Mouse (Mus musculus): ENCODE results near the gene Nxpe4. TPM values are rescaled to one million over a fixed set of nuclear protein-coding genes. Genes with fewer than 3 reads are reported as not detected.

Nxpe4 gene
- polyA plus RNA-seq, 1 experiment from 2014 or later: 7.8 TPM

DNA sequence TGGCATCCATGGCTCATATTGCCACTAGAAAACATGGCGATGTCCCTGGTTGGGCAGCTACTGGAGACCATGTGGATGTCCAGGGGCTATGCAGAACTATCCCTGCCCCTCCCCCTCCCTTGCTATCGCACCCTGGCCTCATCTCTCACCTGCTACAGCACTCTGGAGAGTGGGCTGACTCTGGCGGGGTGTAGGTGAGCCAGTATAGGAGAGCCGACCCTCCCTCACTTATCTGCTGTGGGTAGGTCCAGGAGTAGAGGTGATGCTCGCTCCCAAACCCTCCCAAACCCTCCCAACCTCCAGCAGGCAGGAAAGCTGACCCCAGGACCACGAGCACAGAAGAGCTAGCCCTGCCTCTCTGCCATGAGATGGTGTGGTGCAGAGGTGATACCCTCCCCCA lies 27.0 kb downstream of the Nxpe4 start:
- Histone ChIP-seq H3K4me3 (replicated peaks) (no peak overlapping the region), H3K9ac (no peak overlapping the region), H3K9me3 (replicated peaks) (no peaks in the 10 kb centered on the region), H3K4me1 (replicated peaks) (no peaks in the 10 kb centered on the region), H3K27me3 (no peaks in the 10 kb centered on the region), H3K36me3 (replicated peaks) (no peaks in the 10 kb centered on the region), H3K27ac (replicated peaks) (no peak overlapping the region), H3K4me2 (no peak overlapping the region)
- ATAC-seq (ENCODE audit: insufficient read depth): no peak
- 50% methylated on average over 6 of the region's 6 CpGs for WGBS (ENCODE audit: insufficient replicate concordance)

GRCm38 (mm10) chr9:48197458-48197884 lies 35.6 kb downstream of the Nxpe4 start:
- no peaks in the 10 kb centered on the region for H3K9me3 ChIP-seq (replicated peaks)
- H3K4me3 ChIP-seq (replicated peaks): no peak overlapping the region
- H3K4me2 ChIP-seq: no peak overlapping the region
- no peak for ATAC-seq (ENCODE audit: insufficient read depth)
- WGBS (ENCODE audit: insufficient replicate concordance): 59% methylated on average over 12 of the region's 12 CpGs
- H3K36me3 ChIP-seq (replicated peaks): no peaks in the 10 kb centered on the region
- H3K27ac ChIP-seq (replicated peaks): no peak overlapping the region
- H3K9ac ChIP-seq: no peak overlapping the region
- no peaks in the 10 kb centered on the region for H3K27me3 ChIP-seq
- H3K4me1 ChIP-seq (replicated peaks): no peaks in the 10 kb centered on the region

DNA sequence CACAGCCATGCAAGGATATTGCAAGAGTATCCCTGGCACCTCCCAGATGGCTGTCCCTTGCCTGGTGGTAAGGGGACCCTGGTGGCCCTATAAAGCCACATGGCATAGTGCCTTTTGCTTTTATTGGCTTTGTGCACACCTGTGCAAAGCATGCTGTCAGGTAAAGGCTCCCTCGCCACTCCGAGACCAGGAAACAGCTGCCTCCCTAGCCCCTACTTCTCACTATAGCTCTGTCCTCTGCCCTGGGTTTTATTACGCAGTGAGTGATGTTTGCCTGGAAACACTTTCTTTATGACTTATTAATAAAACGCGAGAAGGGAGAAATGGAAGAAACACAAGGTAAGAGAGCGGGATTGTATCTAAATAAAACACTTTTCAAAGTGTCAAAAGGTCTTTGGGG lies 49.1 kb downstream of the Nxpe4 start:
- ATAC-seq (ENCODE audit: insufficient read depth): no peak
- Histone ChIP-seq H3K36me3 (replicated peaks) (no peaks in the 10 kb centered on the region), H3K4me1 (replicated peaks) (no peaks in the 10 kb centered on the region), H3K27me3 (no peaks in the 10 kb centered on the region), H3K9ac (no peak overlapping the region), H3K27ac (replicated peaks) (no peak overlapping the region), H3K9me3 (replicated peaks) (no peaks in the 10 kb centered on the region), H3K4me2 (no peak overlapping the region), H3K4me3 (replicated peaks) (no peak overlapping the region)
- WGBS (ENCODE audit: insufficient replicate concordance): 75% methylated on average over 6 of the region's 6 CpGs

GRCm38 (mm10) chr9:48211912-48212311 lies 50.1 kb downstream of the Nxpe4 start:
- no peak for ATAC-seq (ENCODE audit: insufficient read depth)

GRCm38 (mm10) chr9:48214751-48215150 lies 52.9 kb downstream of the Nxpe4 start:
- no peak overlapping the region for H3K4me2 ChIP-seq
- H3K27ac ChIP-seq (replicated peaks): no peak overlapping the region
- H3K36me3 ChIP-seq (replicated peaks): no peaks in the 10 kb centered on the region
- H3K4me1 ChIP-seq (replicated peaks): no peaks in the 10 kb centered on the region
- no peak overlapping the region for H3K4me3 ChIP-seq (replicated peaks)
- WGBS (ENCODE audit: insufficient replicate concordance): 68% methylated on average over 9 of the region's 9 CpGs
- H3K9me3 ChIP-seq (replicated peaks): no peaks in the 10 kb centered on the region
- no peak for ATAC-seq (ENCODE audit: insufficient read depth)
- no peak overlapping the region for H3K9ac ChIP-seq
- H3K27me3 ChIP-seq: no peaks in the 10 kb centered on the region

More at GRCm38 (mm10) chr9:48211912-48212311, 50.1 kb downstream of the Nxpe4 start:
- no peaks in the 10 kb centered on the region for H3K27me3 ChIP-seq
- H3K9me3 ChIP-seq (replicated peaks): no peaks in the 10 kb centered on the region
- no peaks in the 10 kb centered on the region for H3K4me1 ChIP-seq (replicated peaks)
- H3K9ac ChIP-seq: no peak overlapping the region
- H3K27ac ChIP-seq (replicated peaks): no peak overlapping the region
- no peaks in the 10 kb centered on the region for H3K36me3 ChIP-seq (replicated peaks)
- no peak overlapping the region for H3K4me2 ChIP-seq
- no peak overlapping the region for H3K4me3 ChIP-seq (replicated peaks)
- 70% methylated on average over 5 of the region's 5 CpGs for WGBS (ENCODE audit: insufficient replicate concordance)

- H3K9me3 ChIP-seq (replicated peaks): no peaks in the 10 kb centered on the region
- H3K9ac ChIP-seq: no peak overlapping the region
- H3K27me3 ChIP-seq: no peaks in the 10 kb centered on the region
- H3K36me3 ChIP-seq (replicated peaks): no peaks in the 10 kb centered on the region
- ATAC-seq (ENCODE audit: insufficient read depth): no peak
- no peak overlapping the region for H3K4me2 ChIP-seq
- no peak overlapping the region for H3K4me3 ChIP-seq (replicated peaks)
- no peak overlapping the region for H3K27ac ChIP-seq (replicated peaks)
- WGBS (ENCODE audit: insufficient replicate concordance): 69% methylated on average over 13 of the region's 13 CpGs
- no peaks in the 10 kb centered on the region for H3K4me1 ChIP-seq (replicated peaks)
Observed at GRCm38 (mm10) chr9:48216091-48217001, 54.5 kb downstream of the Nxpe4 start.

- Histone ChIP-seq H3K27me3 (no peaks in the 10 kb centered on the region), H3K4me3 (replicated peaks) (no peak overlapping the region), H3K36me3 (replicated peaks) (no peaks in the 10 kb centered on the region), H3K4me1 (replicated peaks) (no peaks in the 10 kb centered on the region), H3K9me3 (replicated peaks) (no peaks in the 10 kb centered on the region), H3K9ac (no peak overlapping the region), H3K27ac (replicated peaks) (no peak overlapping the region), H3K4me2 (no peak overlapping the region)
- no peak for ATAC-seq (ENCODE audit: insufficient read depth)
- WGBS (ENCODE audit: insufficient replicate concordance): 56% methylated on average over 3 of the region's 3 CpGs
Observed at GRCm38 (mm10) chr9:48230706-48231105, 68.9 kb downstream of the Nxpe4 start.

- H3K36me3 ChIP-seq (replicated peaks): no peaks in the 10 kb centered on the region
- H3K9ac ChIP-seq: no peak overlapping the region
- H3K27ac ChIP-seq (replicated peaks): no peak overlapping the region
- H3K4me2 ChIP-seq: no peak overlapping the region
- no peak for ATAC-seq (ENCODE audit: insufficient read depth)
- H3K9me3 ChIP-seq (replicated peaks): no peaks in the 10 kb centered on the region
- H3K27me3 ChIP-seq: peaks cover 4% of the 10 kb centered on the region; the same call in 1 of the 2 replicates
- WGBS (ENCODE audit: insufficient replicate concordance): 43% methylated on average over 6 of the region's 6 CpGs
- H3K4me1 ChIP-seq (replicated peaks): no peaks in the 10 kb centered on the region
- H3K4me3 ChIP-seq (replicated peaks): no peak overlapping the region
Observed at GRCm38 (mm10) chr9:48236455-48236854, 74.6 kb downstream of the Nxpe4 start.

DNA sequence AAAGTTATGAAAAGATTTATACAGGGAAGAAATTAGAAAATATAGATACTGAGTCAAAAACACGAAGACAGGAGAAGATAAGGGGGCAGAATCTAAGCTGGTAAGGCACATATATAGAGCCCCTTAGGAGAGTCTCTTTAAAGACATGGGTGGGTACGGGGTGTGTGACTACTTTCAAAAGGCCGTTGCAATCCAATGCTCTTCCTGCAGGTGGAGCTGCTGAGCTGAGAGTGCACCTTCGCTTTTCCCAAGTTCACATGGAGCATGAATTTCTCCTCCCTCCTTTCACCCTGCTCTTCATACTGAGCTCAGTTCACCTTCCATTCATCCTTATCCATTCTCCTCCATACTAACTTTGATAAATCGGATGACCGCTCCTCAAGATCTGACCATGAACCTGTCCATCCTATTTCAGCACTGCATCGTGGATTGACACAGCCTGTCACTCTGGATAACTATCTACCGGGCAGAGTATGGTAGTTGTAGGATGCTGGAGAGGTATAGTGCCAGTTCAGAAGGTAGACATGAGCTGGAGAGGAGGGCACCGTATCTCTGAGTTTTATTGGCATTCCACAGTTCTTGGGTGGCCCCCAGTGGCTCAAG lies 76.4 kb downstream of the Nxpe4 start:
- H3K27me3 ChIP-seq: peaks cover 4% of the 10 kb centered on the region; the same call in 1 of the 2 replicates
- H3K27ac ChIP-seq (replicated peaks): no peak overlapping the region
- H3K4me2 ChIP-seq: no peak overlapping the region
- no peak overlapping the region for H3K4me3 ChIP-seq (replicated peaks)
- 61% methylated on average over 9 of the region's 9 CpGs for WGBS (ENCODE audit: insufficient replicate concordance)
- H3K9me3 ChIP-seq (replicated peaks): no peaks in the 10 kb centered on the region
- no peaks in the 10 kb centered on the region for H3K36me3 ChIP-seq (replicated peaks)
- no peaks in the 10 kb centered on the region for H3K4me1 ChIP-seq (replicated peaks)
- H3K9ac ChIP-seq: no peak overlapping the region
- ATAC-seq (ENCODE audit: insufficient read depth): no peak

DNA sequence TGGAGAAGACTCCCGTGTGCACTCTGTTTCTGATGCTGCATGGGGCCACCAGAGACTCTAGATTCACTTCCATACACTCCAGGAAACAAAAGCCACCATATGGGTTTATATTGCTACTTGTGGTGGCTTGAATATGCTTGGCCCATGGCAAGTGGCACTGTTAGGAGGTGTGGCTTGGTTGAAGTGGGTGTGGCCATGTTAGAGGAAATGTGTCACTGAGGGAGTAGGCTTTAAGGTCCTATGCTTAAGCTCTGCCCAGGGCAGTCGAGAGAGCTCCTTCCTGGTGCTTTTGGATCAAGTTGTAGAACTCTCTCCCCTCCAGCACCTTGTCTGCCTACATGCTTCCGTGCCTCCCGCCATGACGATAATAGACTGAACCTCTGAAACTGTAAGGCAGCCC lies 77.6 kb downstream of the Nxpe4 start:
- H3K4me2 ChIP-seq: no peak overlapping the region
- 64% methylated on average over 5 of the region's 5 CpGs for WGBS (ENCODE audit: insufficient replicate concordance)

GRCm38 (mm10) chr9:48240431-48240830 lies 78.6 kb downstream of the Nxpe4 start:
- H3K4me1 ChIP-seq (replicated peaks): no peaks in the 10 kb centered on the region
- no peak overlapping the region for H3K4me3 ChIP-seq (replicated peaks)
- no peak for ATAC-seq (ENCODE audit: insufficient read depth)
- H3K4me2 ChIP-seq: no peak overlapping the region
- WGBS (ENCODE audit: insufficient replicate concordance): 43% methylated on average over 5 of the region's 5 CpGs
- H3K9me3 ChIP-seq (replicated peaks): no peaks in the 10 kb centered on the region
- H3K27ac ChIP-seq (replicated peaks): no peak overlapping the region
- no peaks in the 10 kb centered on the region for H3K36me3 ChIP-seq (replicated peaks)
- H3K27me3 ChIP-seq: peaks cover 4% of the 10 kb centered on the region; the same call in 1 of the 2 replicates
- H3K9ac ChIP-seq: no peak overlapping the region

More for the DNA sequence above, 77.6 kb downstream of the Nxpe4 start:
- Histone ChIP-seq H3K36me3 (replicated peaks) (no peaks in the 10 kb centered on the region), H3K27me3 (peaks cover 4% of the 10 kb centered on the region; the same call in 1 of the 2 replicates), H3K4me1 (replicated peaks) (no peaks in the 10 kb centered on the region), H3K27ac (replicated peaks) (no peak overlapping the region), H3K4me3 (replicated peaks) (no peak overlapping the region), H3K9me3 (replicated peaks) (no peaks in the 10 kb centered on the region), H3K9ac (no peak overlapping the region)
- no peak for ATAC-seq (ENCODE audit: insufficient read depth)

Measured in liver, embryonic 15.5 days (tissue).